Mouse (Mus musculus) MN1 (cell line): ENCODE measurements at regions not wholly inside any gene's neighbourhood (a gene's known extent, or its start where the extent isn't known, plus 50 kb on each side); places are given as distances from the start of the nearest gene placed in this dataset.
A peak's percentile ranks its signal among the peaks of the same experiment; 100 is the strongest.

Experiments
- DNase-seq: peaks from one replicate; pipeline ENCODE4 v3.0.0-alpha.2; 2016; ENCODE audit warnings: low spot score

- no peak for DNase-seq
Observed at GRCm38 (mm10) chr9:101401416-101401815, 149.8 kb upstream of the Ppp2r3a start.

GRCm38 (mm10) chr9:101398858-101399257 lies 147.3 kb upstream of the Ppp2r3a start:
- DNase-seq: no peak

- DNase-seq: no peak
Observed at GRCm38 (mm10) chr9:101369380-101369779, 117.8 kb upstream of the Ppp2r3a start.

GRCm38 (mm10) chr9:101356607-101357006 lies 105.0 kb upstream of the Ppp2r3a start:
- DNase-seq: peak; percentile 12

GRCm38 (mm10) chr9:101348771-101349170 lies 97.2 kb upstream of the Ppp2r3a start:
- no peak for DNase-seq

- no peak for DNase-seq
Observed at GRCm38 (mm10) chr9:101342887-101343286, 91.3 kb upstream of the Ppp2r3a start.

- DNase-seq: no peak
Observed at GRCm38 (mm10) chr9:101340796-101341465, 89.3 kb upstream of the Ppp2r3a start.

GRCm38 (mm10) chr9:101329032-101329824 lies 77.6 kb upstream of the Ppp2r3a start:
- no peak for DNase-seq

- no peak for DNase-seq
Observed at GRCm38 (mm10) chr9:101326961-101327360, 75.4 kb upstream of the Ppp2r3a start.

GRCm38 (mm10) chr9:101314036-101314435 lies 62.4 kb upstream of the Ppp2r3a start:
- peak; percentile 80 for DNase-seq

- no peak for DNase-seq
Observed at GRCm38 (mm10) chr9:101306408-101306935, 54.9 kb upstream of the Ppp2r3a start.

GRCm38 (mm10) chr9:101305730-101306129 lies 54.1 kb upstream of the Ppp2r3a start:
- DNase-seq: no peak
